Mouse (Mus musculus) forebrain, embryonic 14.5 days (tissue): ENCODE data around the gene Porcn. TPM values are rescaled to one million over a fixed set of nuclear protein-coding genes. Genes with fewer than 3 reads are reported as not detected.

Experiments
- ATAC-seq: fragments of 200-750 bp; cut with Nextera tagmentation; 2 replicates; pipeline ENCODE4 v1.8.0; 2017; ENCODE audit warnings: mild to moderate bottlenecking, moderate library complexity
- DNase-seq: peaks from one replicate; pipeline ENCODE4 v3.0.0-alpha.2; 2015; ENCODE audit warnings: low spot score
- H3K27ac ChIP-seq: fragments of 300-500 bp; sonication (generic); 2 replicates; pipeline ENCODE4 v1.5.1; 2014; ENCODE audit warnings: low read depth, mild to moderate bottlenecking, control low read depth, low read length, moderate library complexity
- H3K27me3 ChIP-seq: fragments of 300-500 bp; sonication (generic); replicated peaks from 2 replicates; pipeline ENCODE4 v1.6.1; 2014; ENCODE audit warnings: low read length, control low read depth, mixed read lengths; ENCODE audit not compliant: control insufficient read depth, insufficient read depth
- H3K36me3 ChIP-seq: fragments of 300-500 bp; sonication (generic); 2 replicates; pipeline ENCODE4 v1.6.1; 2014; ENCODE audit warnings: low read length, control low read depth; ENCODE audit not compliant: control insufficient read depth, insufficient read depth
- H3K4me1 ChIP-seq: fragments of 300-500 bp; sonication (generic); 2 replicates; pipeline ENCODE4 v1.6.1; 2014; ENCODE audit warnings: antibody characterized with exemption, low read length, control low read depth; ENCODE audit not compliant: control insufficient read depth, insufficient read depth
- H3K4me2 ChIP-seq: fragments of 300-500 bp; sonication (generic); 2 replicates; pipeline ENCODE4 v1.6.1; 2014; ENCODE audit warnings: mild to moderate bottlenecking, control low read depth, low read length
- H3K4me3 ChIP-seq: fragments of 300-500 bp; sonication (generic); 2 replicates; pipeline ENCODE4 v1.5.1; 2014; ENCODE audit warnings: low read depth, low read length, control low read depth
- H3K9ac ChIP-seq: fragments of 300-500 bp; sonication (generic); 2 replicates; pipeline ENCODE4 v1.6.1; 2014; ENCODE audit warnings: mild to moderate bottlenecking, low read length, control low read depth, moderate library complexity
- H3K9me3 ChIP-seq: fragments of 300-500 bp; sonication (generic); replicated peaks from 2 replicates; pipeline ENCODE4 v1.6.1; 2016; ENCODE audit warnings: low read length, control low read depth, mixed read lengths; ENCODE audit not compliant: control insufficient read depth
- WGBS: fragments of 180-500 bp; shearing (Covaris S2); extraction: QIAGEN DNeasy Blood & Tissue Kit; methylation state at CpG from one replicate; pipeline ENCODE4 v1.1.7; 2014; 5-methylcytosine and 5-hydroxymethylcytosine counted together
- polyA plus RNA-seq: library from polyadenylated mRNA; unstranded; fragments of >200 nt; fragmentation: Nextera tagmentation; extraction: Ambion mirVana; gene quantifications from 2 replicates; pipeline ENCODE4 v1.2.1, GENCODE M21; 2014

Gene Porcn
- 35.4 and 42.0 TPM in 2 replicates for polyA plus RNA-seq

- Histone ChIP-seq H3K9ac (peak within 1 kb of the TSS; percentile 73), H3K4me2 (peak within 1 kb of the TSS; percentile 56), H3K9me3 (no peaks in the 10 kb centered on the region), H3K27me3 (no peaks in the 10 kb centered on the region), H3K4me1 (no peaks in the 10 kb centered on the region), H3K4me3 (peak within 1 kb of the TSS; percentile 48), H3K36me3 (no peaks in the 10 kb centered on the region), H3K27ac (no peak within 1 kb of the TSS; the same call in 1 of the 2 replicates)
- 28% methylated on average over 44 of the region's 46 CpGs for WGBS
- DNase-seq: peak; percentile 89
- ATAC-seq: peak; percentile 98
Observed at GRCm38 (mm10) chrX:8206015-8206693, at the start of gene Porcn. Gene Porcn, minus strand, starts transcription at chrX:8206525.

GRCm38 (mm10) chrX:8255807-8256206 is 49.5 kb upstream of the Porcn start:
- Histone ChIP-seq H3K4me3 (no peak overlapping the region), H3K9me3 (no peaks in the 10 kb centered on the region), H3K36me3 (no peaks in the 10 kb centered on the region), H3K4me1 (no peaks in the 10 kb centered on the region), H3K27ac (no peak overlapping the region), H3K9ac (no peak overlapping the region), H3K27me3 (no peaks in the 10 kb centered on the region), H3K4me2 (no peak overlapping the region)
- 19% methylated on average over 5 of the region's 6 CpGs for WGBS
- ATAC-seq (no peak), DNase-seq (no peak)

GRCm38 (mm10) chrX:8253711-8254110 is 47.4 kb upstream of the Porcn start:
- Histone ChIP-seq H3K9ac (no peak overlapping the region), H3K4me1 (no peaks in the 10 kb centered on the region), H3K36me3 (no peaks in the 10 kb centered on the region), H3K4me3 (no peak overlapping the region), H3K27me3 (no peaks in the 10 kb centered on the region), H3K27ac (no peak overlapping the region), H3K9me3 (no peaks in the 10 kb centered on the region), H3K4me2 (no peak overlapping the region)
- ATAC-seq (no peak), DNase-seq (no peak)
- WGBS: 84% methylated on average over 2 of the region's 2 CpGs

GRCm38 (mm10) chrX:8252334-8253285 is 46.3 kb upstream of the Porcn start, which contains the start of gene Ftsj1:
Gene Ftsj1, minus strand, starts transcription at chrX:8252406.
- Histone ChIP-seq H3K4me2 (peak within 1 kb of the TSS; percentile 53), H3K36me3 (no peaks in the 10 kb centered on the region), H3K4me3 (peak within 1 kb of the TSS; percentile 54), H3K9me3 (no peaks in the 10 kb centered on the region), H3K9ac (peak within 1 kb of the TSS; percentile 58), H3K4me1 (no peaks in the 10 kb centered on the region), H3K27ac (peak within 1 kb of the TSS; percentile 35; the same call in 1 of the 2 replicates), H3K27me3 (no peaks in the 10 kb centered on the region)
- 26% methylated on average over 45 of the region's 45 CpGs for WGBS
- peak; percentile 95 for DNase-seq
- ATAC-seq: peak; percentile 96

GRCm38 (mm10) chrX:8251789-8252333 is 45.5 kb upstream of the Porcn start:
- H3K4me2 ChIP-seq: peak overlapping the region; percentile 53
- DNase-seq (no peak), ATAC-seq (peak; percentile 61)
- H3K4me1 ChIP-seq: no peaks in the 10 kb centered on the region
- no peaks in the 10 kb centered on the region for H3K36me3 ChIP-seq
- H3K27ac ChIP-seq: no peak overlapping the region
- peak overlapping the region; percentile 58; the same call in 1 of the 2 replicates for H3K9ac ChIP-seq
- WGBS: 32% methylated on average over 18 of the region's 18 CpGs
- no peaks in the 10 kb centered on the region for H3K27me3 ChIP-seq
- H3K9me3 ChIP-seq: no peaks in the 10 kb centered on the region
- H3K4me3 ChIP-seq: peak overlapping the region; percentile 54

- no peaks in the 10 kb centered on the region for H3K4me1 ChIP-seq
- H3K27ac ChIP-seq: no peak overlapping the region
- WGBS: 88% methylated on average over 8 of the region's 8 CpGs
- H3K9me3 ChIP-seq: no peaks in the 10 kb centered on the region
- H3K36me3 ChIP-seq: peaks cover 9% of the 10 kb centered on the region; the same call in 1 of the 2 replicates
- H3K27me3 ChIP-seq: no peaks in the 10 kb centered on the region
- DNase-seq (no peak), ATAC-seq (no peak)
- no peak overlapping the region for H3K9ac ChIP-seq
- no peak overlapping the region for H3K4me2 ChIP-seq
- no peak overlapping the region for H3K4me3 ChIP-seq
Observed at GRCm38 (mm10) chrX:8248542-8249120, 42.3 kb upstream of the Porcn start.

GRCm38 (mm10) chrX:8247680-8248079 is 41.4 kb upstream of the Porcn start:
- Histone ChIP-seq H3K27me3 (no peaks in the 10 kb centered on the region), H3K9ac (no peak overlapping the region), H3K36me3 (peaks cover 14% of the 10 kb centered on the region; the same call in 1 of the 2 replicates), H3K4me3 (no peak overlapping the region), H3K9me3 (no peaks in the 10 kb centered on the region), H3K4me1 (no peaks in the 10 kb centered on the region), H3K4me2 (no peak overlapping the region), H3K27ac (no peak overlapping the region)
- no peak for DNase-seq
- no peak for ATAC-seq
- WGBS: 85% methylated on average over 2 of the region's 2 CpGs

- ATAC-seq: no peak
- H3K27ac ChIP-seq: no peak overlapping the region
- WGBS: 83% methylated on average over 13 of the region's 13 CpGs
- no peak overlapping the region for H3K9ac ChIP-seq
- no peaks in the 10 kb centered on the region for H3K27me3 ChIP-seq
- H3K4me1 ChIP-seq: no peaks in the 10 kb centered on the region
- DNase-seq: no peak
- H3K36me3 ChIP-seq: peaks cover 14% of the 10 kb centered on the region
- H3K4me3 ChIP-seq: no peak overlapping the region
- H3K9me3 ChIP-seq: no peaks in the 10 kb centered on the region
- H3K4me2 ChIP-seq: no peak overlapping the region
Observed at GRCm38 (mm10) chrX:8238804-8239395, 32.6 kb upstream of the Porcn start.
